Mouse (Mus musculus): ENCODE measurements around the gene Fsip1. TPM values are rescaled to one million over a fixed set of nuclear protein-coding genes. Genes with fewer than 3 reads are reported as not detected.
"Not testable (repeated sequence)": the region's sequence is repeated elsewhere in the genome, so short reads cannot be mapped to it uniquely, and the experiment has no call there.

Gene Fsip1
- polyA plus RNA-seq, 1 experiment from 2014 or later: 2.0 TPM

- 91% methylated on average over 3 of the region's 3 CpGs for WGBS
- Histone ChIP-seq H3K9ac (ENCODE audit: low read length) (no peak overlapping the region), H3K9me3 (ENCODE audit: control insufficient read depth, low read length) (no peaks in the 10 kb centered on the region), H3K4me1 (replicated peaks; ENCODE audit: control insufficient read depth, insufficient read depth, low read length) (peaks cover 8% of the 10 kb centered on the region), H3K27me3 (ENCODE audit: control insufficient read depth, insufficient read depth, low read depth, low read length) (no peaks in the 10 kb centered on the region), H3K4me2 (ENCODE audit: low read depth, low read length) (no peak overlapping the region), H3K27ac (ENCODE audit: low read length) (no peak overlapping the region), H3K4me3 (ENCODE audit: low read length) (no peak overlapping the region), H3K36me3 (ENCODE audit: control insufficient read depth, insufficient read depth, low read length) (no peaks in the 10 kb centered on the region)
- no peak for ATAC-seq (ENCODE audit: low read depth)
These were observed 98.7 kb downstream of the Fsip1 start for GRCm38 (mm10) chr2:118158095-118158494.

GRCm38 (mm10) chr2:118149855-118150563 is 106.8 kb downstream of the Fsip1 start:
- peak; percentile 81 for ATAC-seq (ENCODE audit: low read depth)
- H3K9ac ChIP-seq (ENCODE audit: low read length): no peak overlapping the region
- H3K27ac ChIP-seq (ENCODE audit: low read length): no peak overlapping the region; the same call in 1 of the 2 replicates
- no peaks in the 10 kb centered on the region for H3K9me3 ChIP-seq (ENCODE audit: control insufficient read depth, low read length)
- peaks cover 18% of the 10 kb centered on the region for H3K4me1 ChIP-seq (replicated peaks; ENCODE audit: control insufficient read depth, insufficient read depth, low read length)
- no peak overlapping the region for H3K4me3 ChIP-seq (ENCODE audit: low read length)
- H3K27me3 ChIP-seq (ENCODE audit: control insufficient read depth, insufficient read depth, low read depth, low read length): no peaks in the 10 kb centered on the region
- 49% methylated on average over 12 of the region's 12 CpGs for WGBS
- no peak overlapping the region for H3K4me2 ChIP-seq (ENCODE audit: low read depth, low read length)
- H3K36me3 ChIP-seq (ENCODE audit: control insufficient read depth, insufficient read depth, low read length): no peaks in the 10 kb centered on the region

GRCm38 (mm10) chr2:118148321-118149142 is 108.2 kb downstream of the Fsip1 start:
- Histone ChIP-seq H3K36me3 (ENCODE audit: control insufficient read depth, insufficient read depth, low read length) (no peaks in the 10 kb centered on the region), H3K9ac (ENCODE audit: low read length) (no peak overlapping the region), H3K4me3 (ENCODE audit: low read length) (no peak overlapping the region), H3K27me3 (ENCODE audit: control insufficient read depth, insufficient read depth, low read depth, low read length) (no peaks in the 10 kb centered on the region), H3K27ac (ENCODE audit: low read length) (peak overlapping the region; percentile 28), H3K4me1 (replicated peaks; ENCODE audit: control insufficient read depth, insufficient read depth, low read length) (peaks cover 18% of the 10 kb centered on the region), H3K9me3 (ENCODE audit: control insufficient read depth, low read length) (no peaks in the 10 kb centered on the region), H3K4me2 (ENCODE audit: low read depth, low read length) (no peak overlapping the region)
- WGBS: 48% methylated on average over 4 of the region's 4 CpGs
- ATAC-seq (ENCODE audit: low read depth): peak; percentile 63

GRCm38 (mm10) chr2:118147749-118148148 is 109.0 kb downstream of the Fsip1 start:
- H3K9ac ChIP-seq (ENCODE audit: low read length); H3K4me2 ChIP-seq (ENCODE audit: low read depth, low read length); H3K36me3 ChIP-seq (ENCODE audit: control insufficient read depth, insufficient read depth, low read length); H3K4me3 ChIP-seq (ENCODE audit: low read length); H3K27me3 ChIP-seq (ENCODE audit: control insufficient read depth, insufficient read depth, low read depth, low read length); H3K9me3 ChIP-seq (ENCODE audit: control insufficient read depth, low read length): not testable (repeated sequence)
- H3K4me1 ChIP-seq (replicated peaks; ENCODE audit: control insufficient read depth, insufficient read depth, low read length): peaks cover 18% of the 10 kb centered on the region
- WGBS: 32% methylated on average over 3 of the region's 3 CpGs
- H3K27ac ChIP-seq (ENCODE audit: low read length): peak overlapping the region; percentile 28; the same call in 1 of the 2 replicates
- peak; percentile 24; the same call in 1 of the 2 replicates for ATAC-seq (ENCODE audit: low read depth)

GRCm38 (mm10) chr2:118141651-118142050 is 115.1 kb downstream of the Fsip1 start:
- Histone ChIP-seq H3K27ac (ENCODE audit: low read length) (no peak overlapping the region), H3K36me3 (ENCODE audit: control insufficient read depth, insufficient read depth, low read length) (no peaks in the 10 kb centered on the region), H3K9me3 (ENCODE audit: control insufficient read depth, low read length) (no peaks in the 10 kb centered on the region), H3K4me1 (replicated peaks; ENCODE audit: control insufficient read depth, insufficient read depth, low read length) (no peaks in the 10 kb centered on the region), H3K4me3 (ENCODE audit: low read length) (no peak overlapping the region), H3K9ac (ENCODE audit: low read length) (no peak overlapping the region), H3K27me3 (ENCODE audit: control insufficient read depth, insufficient read depth, low read depth, low read length) (no peaks in the 10 kb centered on the region), H3K4me2 (ENCODE audit: low read depth, low read length) (no peak overlapping the region)
- WGBS: 89% methylated on average over 10 of the region's 10 CpGs
- ATAC-seq (ENCODE audit: low read depth): no peak

- no peak overlapping the region for H3K27ac ChIP-seq (ENCODE audit: low read length)
- no peaks in the 10 kb centered on the region for H3K36me3 ChIP-seq (ENCODE audit: control insufficient read depth, insufficient read depth, low read length)
- H3K27me3 ChIP-seq (ENCODE audit: control insufficient read depth, insufficient read depth, low read depth, low read length): no peaks in the 10 kb centered on the region
- H3K9ac ChIP-seq (ENCODE audit: low read length): no peak overlapping the region
- ATAC-seq (ENCODE audit: low read depth): no peak; the same call in 1 of the 2 replicates
- no peak overlapping the region for H3K4me2 ChIP-seq (ENCODE audit: low read depth, low read length)
- no peaks in the 10 kb centered on the region for H3K4me1 ChIP-seq (replicated peaks; ENCODE audit: control insufficient read depth, insufficient read depth, low read length)
- H3K9me3 ChIP-seq (ENCODE audit: control insufficient read depth, low read length): no peaks in the 10 kb centered on the region
- 47% methylated on average over 6 of the region's 6 CpGs for WGBS
- H3K4me3 ChIP-seq (ENCODE audit: low read length): no peak overlapping the region
These were observed 117.5 kb downstream of the Fsip1 start for GRCm38 (mm10) chr2:118139261-118139660.

GRCm38 (mm10) chr2:118137776-118138175 is 119.0 kb downstream of the Fsip1 start:
- Histone ChIP-seq H3K4me3 (ENCODE audit: low read length) (no peak overlapping the region), H3K9ac (ENCODE audit: low read length) (no peak overlapping the region), H3K36me3 (ENCODE audit: control insufficient read depth, insufficient read depth, low read length) (no peaks in the 10 kb centered on the region), H3K9me3 (ENCODE audit: control insufficient read depth, low read length) (no peaks in the 10 kb centered on the region), H3K4me2 (ENCODE audit: low read depth, low read length) (no peak overlapping the region), H3K4me1 (replicated peaks; ENCODE audit: control insufficient read depth, insufficient read depth, low read length) (no peaks in the 10 kb centered on the region), H3K27ac (ENCODE audit: low read length) (no peak overlapping the region), H3K27me3 (ENCODE audit: control insufficient read depth, insufficient read depth, low read depth, low read length) (no peaks in the 10 kb centered on the region)
- 84% methylated on average over 2 of the region's 2 CpGs for WGBS
- ATAC-seq (ENCODE audit: low read depth): no peak

GRCm38 (mm10) chr2:118137071-118137470 is 119.7 kb downstream of the Fsip1 start:
- H3K4me1 ChIP-seq (replicated peaks; ENCODE audit: control insufficient read depth, insufficient read depth, low read length): no peaks in the 10 kb centered on the region
- H3K27ac ChIP-seq (ENCODE audit: low read length): no peak overlapping the region
- 70% methylated on average over 9 of the region's 9 CpGs for WGBS
- H3K4me3 ChIP-seq (ENCODE audit: low read length): no peak overlapping the region
- no peaks in the 10 kb centered on the region for H3K9me3 ChIP-seq (ENCODE audit: control insufficient read depth, low read length)
- H3K36me3 ChIP-seq (ENCODE audit: control insufficient read depth, insufficient read depth, low read length): no peaks in the 10 kb centered on the region
- no peak for ATAC-seq (ENCODE audit: low read depth)
- H3K27me3 ChIP-seq (ENCODE audit: control insufficient read depth, insufficient read depth, low read depth, low read length): no peaks in the 10 kb centered on the region
- H3K9ac ChIP-seq (ENCODE audit: low read length): no peak overlapping the region
- H3K4me2 ChIP-seq (ENCODE audit: low read depth, low read length): no peak overlapping the region

GRCm38 (mm10) chr2:118128313-118128712 is 128.5 kb downstream of the Fsip1 start:
- H3K27ac ChIP-seq (ENCODE audit: low read length): no peak overlapping the region
- H3K4me1 ChIP-seq (replicated peaks; ENCODE audit: control insufficient read depth, insufficient read depth, low read length): peaks cover 7% of the 10 kb centered on the region; the same call in 1 of the 2 replicates
- H3K9me3 ChIP-seq (ENCODE audit: control insufficient read depth, low read length): no peaks in the 10 kb centered on the region
- 30% methylated on average over 3 of the region's 3 CpGs for WGBS
- H3K4me3 ChIP-seq (ENCODE audit: low read length): no peak overlapping the region
- no peaks in the 10 kb centered on the region for H3K27me3 ChIP-seq (ENCODE audit: control insufficient read depth, insufficient read depth, low read depth, low read length)
- no peak overlapping the region for H3K9ac ChIP-seq (ENCODE audit: low read length)
- no peak for ATAC-seq (ENCODE audit: low read depth)
- peaks cover 17% of the 10 kb centered on the region for H3K36me3 ChIP-seq (ENCODE audit: control insufficient read depth, insufficient read depth, low read length)
- no peak overlapping the region for H3K4me2 ChIP-seq (ENCODE audit: low read depth, low read length)
